Mouse (Mus musculus): ENCODE data around the gene Sf3a1.
"Not testable (repeated sequence)": the region's sequence is repeated elsewhere in the genome, so short reads cannot be mapped to it uniquely, and the experiment has no call there.

DNA sequence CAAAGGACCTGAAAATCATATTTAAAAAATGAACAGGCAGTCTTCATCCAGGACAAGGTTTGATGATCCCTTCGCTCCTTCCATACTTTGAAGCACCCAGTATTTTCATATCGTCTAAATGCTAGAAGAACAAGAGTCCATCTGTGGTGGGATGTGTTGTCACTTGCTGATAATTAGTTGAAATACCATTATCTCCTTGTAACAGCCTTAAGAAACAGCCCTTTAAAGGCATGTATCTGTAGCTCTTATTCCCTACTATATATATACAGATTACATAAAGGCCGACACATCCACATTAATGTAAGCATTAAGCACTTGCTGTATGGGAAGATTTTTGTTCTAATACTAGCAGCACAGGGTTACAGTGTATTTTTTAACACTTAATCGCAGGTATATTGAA is 31.7 kb upstream of the Sf3a1 start:
- TF ChIP-seq KAT2A (conservative IDR thresholded peaks at IDR 0.05; ENCODE audit: low read depth, low read length); NELFE (IDR thresholded peaks at IDR 0.05; ENCODE audit: low read depth, low read length); E2F4 (IDR thresholded peaks at IDR 0.05; ENCODE audit: borderline replicate concordance, low read depth, low read length); CTCF (IDR thresholded peaks at IDR 0.05 in 2 of 3, conservative IDR thresholded peaks at IDR 0.05 in 1 of 3; ENCODE audit: control insufficient read depth in 1 of 3, insufficient read depth in 1 of 3, low read depth in 2 of 3, low read length in 3 of 3, poor library complexity in 1 of 3, severe bottlenecking in 1 of 3); ZC3H11A (IDR thresholded peaks at IDR 0.05; ENCODE audit: low read depth, low read length); MYB (IDR thresholded peaks at IDR 0.05; ENCODE audit: low read depth, low read length); CHD1 (IDR thresholded peaks at IDR 0.05; ENCODE audit: low read depth, low read length); MAFK (IDR thresholded peaks at IDR 0.05; ENCODE audit: borderline replicate concordance, low read depth, low read length): not testable (repeated sequence)
- TF ChIP-seq EP300 (IDR thresholded peaks at IDR 0.05; ENCODE audit: low read depth in 1 of 2, low read length in 2 of 2) = peak; percentile 63 to 72
